Comparison of ENCODE assay signal across 7 mouse cellular contexts in genomic region chr19:42753141-42753917, GRCm38 (mm10). TPM values are rescaled to one million over a fixed set of nuclear protein-coding genes. Genes with fewer than 3 reads are reported as not detected.
DNase-seq lines count a peak whose midpoint lies in the region; ATAC-seq and TF ChIP-seq lines count a peak whose summit lies in the region.

No protein-coding gene starts in this region.

- WGBS in embryonic facial prominence, embryonic 10.5 days, result 48% methylated on average over 11 of the region's 11 CpGs
- 6% methylated on average over 11 of the region's 11 CpGs for WGBS in liver, adult 2 months
- WGBS in midbrain, embryonic 15.5 days, result 31% methylated on average over 11 of the region's 11 CpGs

- ATAC-seq in midbrain, embryonic 15.5 days (replicated peaks), result peak; percentile 43

- peaks cover 60% of the 10 kb centered on the region for H3K4me1 ChIP-seq in embryonic facial prominence, embryonic 10.5 days
- peaks cover 6% of the 10 kb centered on the region for H3K4me1 ChIP-seq in liver, adult 2 months (ENCODE audit: control insufficient read depth, insufficient read depth, low read length)
- peaks cover 16% of the 10 kb centered on the region for H3K4me1 ChIP-seq in midbrain, embryonic 15.5 days

- H3K4me2 ChIP-seq in midbrain, embryonic 15.5 days, result peak overlapping the region; percentile 52

- TF ChIP-seq POLR2A in liver, adult 2 months (IDR thresholded peaks at IDR 0.05; ENCODE audit: extremely low read depth, insufficient read depth, low read length), result no peak

- H3K27me3 ChIP-seq in embryonic facial prominence, embryonic 10.5 days (replicated peaks; ENCODE audit: low read depth, poor library complexity, severe bottlenecking), result peaks cover 10% of the 10 kb centered on the region; the same call in 1 of the 2 replicates
- H3K27me3 ChIP-seq in liver, adult 2 months (ENCODE audit: control insufficient read depth, insufficient read depth, low read length), result no peaks in the 10 kb centered on the region
- no peaks in the 10 kb centered on the region for H3K27me3 ChIP-seq in midbrain, embryonic 15.5 days (replicated peaks)

- H3K9ac ChIP-seq in liver, adult 2 months (ENCODE audit: low read depth, low read length), result peak overlapping the region; percentile 45
- no peak overlapping the region for H3K9ac ChIP-seq in midbrain, embryonic 15.5 days

- no peaks in the 10 kb centered on the region for H3K36me3 ChIP-seq in embryonic facial prominence, embryonic 10.5 days (replicated peaks)
- H3K36me3 ChIP-seq in liver, adult 2 months (ENCODE audit: control insufficient read depth, insufficient read depth, low read length), result no peaks in the 10 kb centered on the region
- no peaks in the 10 kb centered on the region for H3K36me3 ChIP-seq in midbrain, embryonic 15.5 days (replicated peaks)

- peak overlapping the region; percentile 54; the same call in 1 of the 2 replicates for H3K4me3 ChIP-seq in embryonic facial prominence, embryonic 10.5 days
- H3K4me3 ChIP-seq in liver, adult 2 months (ENCODE audit: insufficient read depth, low read depth, low read length), result no peak overlapping the region
- H3K4me3 ChIP-seq in midbrain, embryonic 15.5 days, result no peak overlapping the region

- H3K27ac ChIP-seq in embryonic facial prominence, embryonic 10.5 days (replicated peaks), result peak overlapping the region; percentile 87
- H3K27ac ChIP-seq in liver, adult 2 months (replicated peaks; ENCODE audit: insufficient read depth, low read depth, low read length), result peak overlapping the region; percentile 82
- H3K27ac ChIP-seq in midbrain, embryonic 15.5 days, result peak overlapping the region; percentile 51; the same call in 1 of the 2 replicates

- no peaks in the 10 kb centered on the region for H3K9me3 ChIP-seq in embryonic facial prominence, embryonic 10.5 days
- H3K9me3 ChIP-seq in midbrain, embryonic 15.5 days, result no peaks in the 10 kb centered on the region

- TF ChIP-seq CTCF in liver, adult 2 months (IDR thresholded peaks at IDR 0.05; ENCODE audit: low read depth, low read length), result no peak

- peak; percentile 65 to 73 for DNase-seq in adrenal gland, adult 18-20 months (ENCODE audit: low spot score in 2 of 2)
- peak; percentile 37 for DNase-seq in embryonic facial prominence, embryonic 10.5 days (ENCODE audit: low spot score)
- peak; percentile 87 to 91 for DNase-seq in heart, adult 18-20 months
- DNase-seq in kidney, adult 11 months, result peak; percentile 91
- peak; percentile 93 for DNase-seq in liver, adult 2 months (ENCODE audit: extremely low read depth, low read depth, low spot score)
- peak; percentile 85 for DNase-seq in testis, postnatal 10 days (ENCODE audit: low spot score)

- no peaks in the 10 kb centered on the region for H3K79me2 ChIP-seq in liver, adult 2 months (ENCODE audit: control insufficient read depth, insufficient read depth, low read length)

RNA-seq across cellular contexts. Expression of gene Pyroxd2, which starts 0.8 kb away (rescaled TPM):
- 10 to 100 TPM; 23.1 to 46.7 TPM for total RNA-seq in adrenal gland, adult 18-20 months (2021)
- polyA plus RNA-seq in embryonic facial prominence, embryonic 10.5 days (2016; fragmentation: Nextera tagmentation; extraction: Ambion mirVana), result 1.00 and 1.0 TPM in 2 replicates
- 1 to 10 TPM; 3.3 to 4.3 TPM for total RNA-seq in heart, adult 18-20 months (2021)
- 6.6 and 9.2 TPM in 2 replicates for total RNA-seq in liver, adult 2 months (2014; rRNA removed)
- 14.8 and 18.3 TPM in 2 replicates for polyA plus RNA-seq in liver, adult 2 months (2012; rRNA removed)
- 1.8 and 2.1 TPM in 2 replicates for polyA plus RNA-seq in midbrain, embryonic 15.5 days (2015; fragmentation: Nextera tagmentation; extraction: Ambion mirVana)

RNA-seq across cellular contexts. Expression of gene Hps1, which starts 26.4 kb away (rescaled TPM):
- 10 to 100 TPM; 19.7 to 26.3 TPM for total RNA-seq in adrenal gland, adult 18-20 months (2021)
- polyA plus RNA-seq in embryonic facial prominence, embryonic 10.5 days (2016; fragmentation: Nextera tagmentation; extraction: Ambion mirVana), result 20.0 and 21.2 TPM in 2 replicates
- total RNA-seq in heart, adult 18-20 months (2021), result 1 to 10 TPM; 1.4 to 1.5 TPM
- 3.1 and 3.8 TPM in 2 replicates for total RNA-seq in liver, adult 2 months (2014; rRNA removed)
- polyA plus RNA-seq in liver, adult 2 months (2012; rRNA removed), result 9.4 and 14.3 TPM in 2 replicates
- 11.8 and 12.6 TPM in 2 replicates for polyA plus RNA-seq in midbrain, embryonic 15.5 days (2015; fragmentation: Nextera tagmentation; extraction: Ambion mirVana)

Comparison
In these comparisons a context has a peak if more than half of its experiments do, and no peak if none do; other contexts are left out.
1. DNase-seq: peak in every context shown above with its lines; median percentile 93 in liver, adult 2 months; 91 in kidney, adult 11 months; 89 in heart, adult 18-20 months; 85 in testis, postnatal 10 days; 69 in adrenal gland, adult 18-20 months; 37 in embryonic facial prominence, embryonic 10.5 days.